Mouse (Mus musculus) kidney, adult 2 months (tissue): ENCODE results near the gene Rin2.

Experiments used
- CTCF ChIP-seq: fragments of 200-500 bp; conservative IDR thresholded peaks from 2 replicates; pipeline ENCODE4 v1.5.1; 2011; ENCODE audit warnings: low read depth, mild to moderate bottlenecking, control low read depth, low read length, moderate library complexity, mixed read lengths; ENCODE audit not compliant: insufficient read depth, insufficient read length
- POLR2A ChIP-seq: fragments of 200-500 bp; IDR thresholded peaks from one replicate; pipeline ENCODE4 v1.6.1; 2011; ENCODE audit warnings: low read depth, low read length, control low read depth

- TF ChIP-seq CTCF: no peak
- no peak for TF ChIP-seq POLR2A
Observed at GRCm38 (mm10) chr2:145656716-145657115, 18.3 kb upstream of the Rin2 start.
